Mouse (Mus musculus) adrenal gland, adult 8-10 months (tissue): ENCODE results near the gene Mzf1. TPM values are rescaled to one million over a fixed set of nuclear protein-coding genes. Genes with fewer than 3 reads are reported as not detected.

Experiments
- DNase-seq: peaks from one replicate; pipeline ENCODE4 v3.0.0; 2022
- total RNA-seq, 4 experiments: library from RNA; stranded (reverse); gene quantifications; 2 replicates each; pipeline ENCODE4 v1.2.4; 2022

Mzf1 gene
- total RNA-seq, 4 experiments from 2014 or later: 3.2 to 7.5 (median 5.9) TPM

DNA sequence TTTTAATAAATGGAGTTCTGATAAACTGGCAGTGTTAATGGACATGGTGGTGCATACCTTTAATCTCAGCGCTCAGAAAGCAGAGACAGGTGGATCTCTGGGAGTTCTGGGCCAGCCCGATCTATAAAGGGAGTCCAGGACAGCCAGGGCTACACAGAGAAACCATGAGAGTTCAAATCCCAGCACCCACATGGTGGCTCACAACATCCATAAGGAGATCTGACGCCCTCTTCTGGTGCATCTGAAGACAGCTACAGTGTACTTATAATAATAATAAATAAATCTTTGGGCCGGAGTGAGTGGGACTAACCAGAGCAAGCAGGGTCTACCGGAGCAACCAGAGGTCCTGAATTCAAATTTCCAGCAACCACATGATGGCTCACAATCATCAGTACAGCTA, 51.2 kb downstream of the Mzf1 start:
- no peak for DNase-seq

DNA sequence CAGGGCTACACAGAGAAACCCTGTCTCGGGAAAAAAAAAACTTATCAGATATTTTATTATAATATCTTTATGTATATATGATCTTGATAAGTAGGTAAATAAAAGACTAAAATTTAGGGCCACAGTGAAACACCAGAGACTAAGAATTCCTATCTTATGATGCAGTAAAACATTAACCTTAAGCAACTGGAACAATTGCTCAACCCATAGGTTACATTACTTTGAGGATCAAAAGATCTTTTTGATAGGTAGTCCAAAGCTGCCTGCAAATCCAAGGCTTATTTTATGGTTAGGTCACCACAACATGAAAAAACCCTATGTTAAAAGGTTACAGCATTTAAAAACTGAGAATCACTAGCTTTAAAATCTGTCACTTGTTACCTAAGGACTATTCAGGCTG, 53.0 kb downstream of the Mzf1 start:
- no peak for DNase-seq

DNA sequence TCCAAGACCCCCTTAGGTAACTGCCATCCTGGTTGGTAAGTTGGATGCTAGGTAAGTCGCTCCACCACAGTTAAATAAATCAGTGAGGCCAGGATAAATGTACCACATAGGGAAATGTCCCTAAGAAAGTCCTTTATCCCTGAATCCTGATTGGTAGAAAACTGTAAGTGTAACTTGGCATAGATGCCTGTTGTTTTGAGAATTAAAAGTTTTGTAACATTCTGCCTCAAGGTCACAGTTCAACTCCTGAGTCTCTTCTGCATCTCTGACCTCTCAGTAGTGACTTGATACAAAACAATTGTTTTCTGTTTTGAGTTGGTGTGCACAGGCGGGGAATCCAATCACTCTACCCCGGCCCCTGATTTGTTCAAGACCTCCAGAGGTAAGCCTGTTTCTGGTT, 55.7 kb downstream of the Mzf1 start, which contains the start of gene Trim28:
Gene Trim28 (plus strand): TSS at position 264 of the 400 bp plus-strand sequence.
- no peak for DNase-seq

DNA sequence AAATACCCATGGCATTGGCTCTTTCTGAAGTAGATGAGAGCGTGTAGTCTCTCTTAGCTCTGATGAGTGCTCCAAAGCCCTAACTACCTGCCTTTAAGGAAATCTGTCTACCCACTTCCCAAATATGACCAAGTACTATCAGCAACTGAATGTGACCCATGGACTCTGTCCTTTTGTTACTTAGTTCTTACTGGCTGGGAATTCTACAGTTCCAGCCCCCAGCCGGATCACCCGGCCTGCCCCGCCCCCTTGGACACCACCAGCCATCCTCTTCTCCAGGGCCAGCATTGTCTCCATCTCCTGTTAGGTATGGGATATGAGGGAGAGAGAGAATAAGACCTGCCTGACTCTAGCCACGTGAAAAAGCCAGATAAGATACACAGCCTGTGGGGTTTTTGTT, 56.5 kb downstream of the Mzf1 start, which contains the start of gene Slc27a5:
Gene Slc27a5 (minus strand): TSS at position 140 of the 400 bp plus-strand sequence.
- DNase-seq: no peak

DNA sequence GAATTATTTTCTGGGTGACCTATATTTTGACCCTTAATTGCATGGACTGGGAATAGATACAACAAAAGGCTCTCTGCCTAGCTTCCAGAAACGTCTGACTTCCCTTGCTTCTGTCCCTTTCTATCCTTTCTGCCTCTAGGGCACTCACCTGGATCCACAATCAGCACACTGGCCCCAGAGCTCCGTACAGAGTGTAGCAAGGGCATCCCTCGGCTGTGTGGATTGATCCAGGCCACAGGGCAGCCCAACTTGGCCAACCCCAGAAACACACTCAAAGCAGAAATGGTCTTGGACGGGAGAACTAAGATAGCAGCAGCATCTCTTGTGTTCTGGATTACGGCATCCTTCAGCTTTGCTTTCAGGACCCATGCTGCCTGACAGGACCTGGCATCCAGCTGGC, 57.3 kb downstream of the Mzf1 start:
- DNase-seq: no peak

DNA sequence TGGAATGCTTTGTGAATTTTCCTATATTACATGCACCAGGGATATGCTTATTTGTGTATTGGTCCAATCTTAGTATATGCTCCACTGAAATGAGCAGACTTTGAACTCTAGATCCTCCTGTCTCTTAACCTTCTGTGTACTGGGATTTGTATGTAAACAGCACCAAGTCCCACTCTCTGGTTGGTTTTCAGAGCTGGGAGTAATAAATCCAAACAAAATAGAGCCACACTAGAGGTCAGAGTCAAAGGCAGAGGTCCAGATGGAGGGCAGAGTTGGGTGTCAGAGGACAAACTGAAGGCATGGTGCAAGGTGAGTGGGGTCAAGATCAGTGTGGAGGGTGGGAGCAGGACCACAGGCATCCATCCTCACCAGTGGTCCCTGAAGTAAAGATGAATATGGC, 58.7 kb downstream of the Mzf1 start:
- no peak for DNase-seq

DNA sequence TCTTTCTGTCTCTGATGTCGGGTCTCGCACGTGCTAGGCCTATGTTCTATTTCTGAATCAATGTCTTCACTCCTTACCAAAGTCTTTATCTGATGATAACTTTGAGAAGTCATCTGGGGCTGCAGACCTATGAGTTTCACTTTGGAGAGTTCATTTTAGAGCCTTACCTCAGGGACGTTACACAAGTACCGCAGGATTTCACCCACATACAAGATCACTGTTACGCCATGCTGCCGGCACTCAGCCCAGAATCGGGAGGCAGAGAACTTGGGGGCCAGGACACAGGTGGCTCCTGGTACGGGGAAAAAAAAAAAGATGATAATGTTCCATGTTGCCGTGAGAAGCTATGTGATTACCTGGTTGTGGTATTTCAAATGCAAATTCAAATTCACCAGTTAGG, 61.4 kb downstream of the Mzf1 start:
- no peak for DNase-seq

Other genes with a start within 250 kb of the Mzf1 start
- gene Zfp329, start 235.9 kb downstream of the Mzf1 start, total RNA-seq: 10 to 100 TPM; 10.8 to 15.6 (median 13.4) TPM
- gene Zfp110, start 220.0 kb downstream of the Mzf1 start, total RNA-seq: 10 to 100 TPM; 23.0 to 30.1 (median 25.8) TPM
- gene Zfp128, start 173.6 kb downstream of the Mzf1 start, total RNA-seq: 1 to 10 TPM; 3.5 to 6.3 (median 4.1) TPM
- 10 to 100 TPM; 12.0 to 19.1 (median 16.4) TPM for gene Zscan22, start 156.9 kb downstream of the Mzf1 start, total RNA-seq
- 100 to 1,000 TPM; 901 to 965 (median 918) TPM for gene Rps5, start 132.5 kb downstream of the Mzf1 start, total RNA-seq
- under 1 TPM; 0.20 to 0.38 (median 0.34) TPM for gene Rnf225, start 127.3 kb downstream of the Mzf1 start, total RNA-seq
- 10 to 100 TPM; 11.9 to 15.8 (median 13.8) TPM for gene Zfp324, start 88.9 kb downstream of the Mzf1 start, total RNA-seq
- 10 to 100 TPM in 2 of 4 experiments, 1 to 10 TPM in 2; 6.9 to 12.6 (median 10.1) TPM for gene Zfp446, start 76.9 kb downstream of the Mzf1 start, total RNA-seq
- gene Slc27a5, start 56.6 kb downstream of the Mzf1 start, total RNA-seq: under 1 TPM in 2 of 4 experiments, not detected in 2; 0.18 to 0.32 TPM
- 100 to 1,000 TPM; 223 to 300 (median 260) TPM for gene Trim28, start 55.6 kb downstream of the Mzf1 start, total RNA-seq
- gene Zbtb45, start 44.7 kb downstream of the Mzf1 start, total RNA-seq: 10 to 100 TPM; 15.2 to 19.9 (median 17.5) TPM
- gene Chmp2a, start 20.0 kb downstream of the Mzf1 start, total RNA-seq: 100 to 1,000 TPM; 235 to 249 (median 240) TPM
- gene Ube2m, start 16.5 kb downstream of the Mzf1 start, total RNA-seq: 100 to 1,000 TPM; 168 to 169 (median 168) TPM
- gene Vmn1r85, start 40.4 kb upstream of the Mzf1 start, total RNA-seq: not detected
- not detected for gene Vmn1r86, start 65.2 kb upstream of the Mzf1 start, total RNA-seq
- gene Vmn1r87, start 85.4 kb upstream of the Mzf1 start, total RNA-seq: not detected
- under 1 TPM; 0.05 to 0.17 (median 0.10) TPM for gene Vmn1r88, start 104.8 kb upstream of the Mzf1 start, total RNA-seq
- not detected for gene Vmn1r89, start 158.3 kb upstream of the Mzf1 start, total RNA-seq
- 10 to 100 TPM; 10.5 to 11.8 (median 11.1) TPM for gene Lig1, start 222.5 kb upstream of the Mzf1 start, total RNA-seq
- 10 to 100 TPM; 12.3 to 19.2 (median 14.8) TPM for gene Zswim9, start 224.0 kb upstream of the Mzf1 start, total RNA-seq